Mouse (Mus musculus): ENCODE measurements around the gene Gm43951. TPM values are rescaled to one million over a fixed set of nuclear protein-coding genes. Genes with fewer than 3 reads are reported as not detected.
A peak's percentile ranks its signal among the peaks of the same experiment; 100 is the strongest.

Gene Gm43951
- polyA plus RNA-seq, 1 experiment from 2014 or later: 0.48 TPM

- H3K9ac ChIP-seq: no peak overlapping the region
- WGBS: 62% methylated on average over 4 of the region's 4 CpGs
- peaks cover 6% of the 10 kb centered on the region for H3K4me1 ChIP-seq
- no peak overlapping the region for H3K4me2 ChIP-seq
- no peaks in the 10 kb centered on the region for H3K9me3 ChIP-seq
- H3K4me3 ChIP-seq (replicated peaks): no peak overlapping the region
- 0 out of 2 replicates have a peak, but pooled peaks cover 4% of the 10 kb centered on the region for H3K36me3 ChIP-seq
- H3K27ac ChIP-seq: peak overlapping the region; percentile 4; the same call in 1 of the 2 replicates
- no peak for ATAC-seq (ENCODE audit: insufficient read depth, low FRiP score, low read depth)
- H3K27me3 ChIP-seq (replicated peaks): no peaks in the 10 kb centered on the region
Observed at GRCm38 (mm10) chr11:72155981-72156428, 50.6 kb downstream of the Gm43951 start.

DNA sequence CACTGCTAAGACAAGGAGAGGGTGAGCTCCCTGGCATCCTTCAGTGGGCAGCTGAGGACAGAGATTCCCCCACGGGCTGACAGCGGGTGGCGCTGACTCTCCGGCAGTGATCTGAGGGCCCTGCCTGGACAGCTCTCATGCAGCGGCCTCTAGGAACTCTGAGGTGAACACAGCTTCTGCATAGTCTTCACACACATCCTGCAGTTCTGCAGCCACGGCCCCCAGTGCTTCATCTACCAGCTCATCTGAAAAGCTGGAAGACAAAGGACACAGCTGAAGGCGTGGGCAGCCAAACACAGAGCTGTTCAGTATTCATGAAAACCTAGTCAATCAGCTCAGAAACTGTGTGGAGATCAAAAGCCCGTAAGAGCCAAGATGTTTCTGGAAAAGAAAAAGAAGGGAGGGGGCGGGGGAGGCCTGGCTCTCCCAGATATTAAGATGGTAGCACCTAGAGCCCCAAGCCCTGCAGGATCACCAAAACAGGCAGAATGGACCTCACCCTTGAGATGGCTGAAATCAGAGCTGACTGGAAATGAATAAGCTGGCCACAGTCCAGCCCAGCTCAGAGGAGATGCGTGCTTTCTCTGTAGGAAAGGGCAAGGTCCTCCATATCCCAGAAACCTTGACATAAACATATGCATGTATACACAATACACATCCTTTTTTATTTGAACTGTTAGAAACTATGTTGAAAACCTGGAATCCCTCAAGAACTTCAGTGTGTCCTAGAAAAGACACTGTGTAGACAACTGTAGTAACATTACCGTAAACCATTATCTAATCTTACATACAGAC, 51.3 kb downstream of the Gm43951 start:
- H3K9me3 ChIP-seq: no peaks in the 10 kb centered on the region
- H3K9ac ChIP-seq: no peak overlapping the region
- 0 out of 2 replicates have a peak, but pooled peaks cover 4% of the 10 kb centered on the region for H3K36me3 ChIP-seq
- no peak overlapping the region for H3K4me3 ChIP-seq (replicated peaks)
- no peak overlapping the region for H3K4me2 ChIP-seq
- WGBS: 63% methylated on average over 11 of the region's 11 CpGs
- peak; percentile 38; the same call in 1 of the 2 replicates for ATAC-seq (ENCODE audit: insufficient read depth, low FRiP score, low read depth)
- peak overlapping the region; percentile 71 for H3K27ac ChIP-seq
- H3K27me3 ChIP-seq (replicated peaks): no peaks in the 10 kb centered on the region
- H3K4me1 ChIP-seq: peaks cover 6% of the 10 kb centered on the region

Other genes with a start within 250 kb of the Gm43951 start
- 0.27 and 0.34 TPM in 2 replicates for gene Aipl1, start 169.3 kb downstream of the Gm43951 start, polyA plus RNA-seq (2015; fragmentation: Nextera tagmentation; extraction: Ambion mirVana)
- gene Pimreg, start 164.8 kb downstream of the Gm43951 start, polyA plus RNA-seq (2015; fragmentation: Nextera tagmentation; extraction: Ambion mirVana): 77.8 and 87.4 TPM in 2 replicates
- 0.53 and 0.64 TPM in 2 replicates for gene Pitpnm3, start 71.1 kb downstream of the Gm43951 start, polyA plus RNA-seq (2015; fragmentation: Nextera tagmentation; extraction: Ambion mirVana)
- 14.6 and 15.5 TPM in 2 replicates for gene 4933427D14Rik, start 619 bp upstream of the Gm43951 start, polyA plus RNA-seq (2015; fragmentation: Nextera tagmentation; extraction: Ambion mirVana)
- 229 and 231 TPM in 2 replicates for gene Txndc17, start 707 bp upstream of the Gm43951 start, polyA plus RNA-seq (2015; fragmentation: Nextera tagmentation; extraction: Ambion mirVana)
- 34.4 and 37.4 TPM in 2 replicates for gene Med31, start 8.8 kb upstream of the Gm43951 start, polyA plus RNA-seq (2015; fragmentation: Nextera tagmentation; extraction: Ambion mirVana)
- 0.14 and 0.34 TPM in 2 replicates for gene Slc13a5, start 60.4 kb upstream of the Gm43951 start, polyA plus RNA-seq (2015; fragmentation: Nextera tagmentation; extraction: Ambion mirVana)
- 5.3 and 6.0 TPM in 2 replicates for gene Xaf1, start 94.8 kb upstream of the Gm43951 start, polyA plus RNA-seq (2015; fragmentation: Nextera tagmentation; extraction: Ambion mirVana)
- not detected in 2 replicates for gene Fbxo39, start 107.6 kb upstream of the Gm43951 start, polyA plus RNA-seq (2015; fragmentation: Nextera tagmentation; extraction: Ambion mirVana)
- gene Tekt1, start 155.6 kb upstream of the Gm43951 start, polyA plus RNA-seq (2015; fragmentation: Nextera tagmentation; extraction: Ambion mirVana): 0.67 and 0.68 TPM in 2 replicates
- 50.8 and 56.0 TPM in 2 replicates for gene Smtnl2, start 204.9 kb upstream of the Gm43951 start, polyA plus RNA-seq (2015; fragmentation: Nextera tagmentation; extraction: Ambion mirVana)
- 4.7 and 4.8 TPM in 2 replicates for gene Ggt6, start 228.7 kb upstream of the Gm43951 start, polyA plus RNA-seq (2015; fragmentation: Nextera tagmentation; extraction: Ambion mirVana)
- gene Mybbp1a, start 234.5 kb upstream of the Gm43951 start, polyA plus RNA-seq (2015; fragmentation: Nextera tagmentation; extraction: Ambion mirVana): 144 and 159 TPM in 2 replicates

Measured in stomach, embryonic 15.5 days (tissue).